Mouse (Mus musculus): ENCODE data around the gene Idnk.

DNA sequence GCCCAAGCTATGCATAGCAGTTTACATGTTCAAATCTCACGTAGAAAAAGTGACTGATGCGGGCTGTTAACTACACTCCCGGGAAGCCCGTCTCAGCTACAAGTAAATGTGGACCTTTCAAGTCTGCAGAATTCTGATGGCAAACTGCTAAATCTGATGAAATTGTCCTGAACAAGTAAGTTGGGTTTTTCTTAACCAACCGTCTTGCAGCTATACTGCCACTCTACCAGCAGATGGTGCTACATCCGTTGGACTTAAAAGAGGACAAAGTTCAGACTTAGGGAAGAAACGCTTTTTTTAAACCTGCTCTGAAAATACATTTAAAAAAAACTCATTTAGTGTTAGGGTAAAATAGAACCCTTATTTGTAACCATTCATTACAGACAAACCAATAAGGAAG is 31.3 kb upstream of the Idnk start:
- TF ChIP-seq CTCF (IDR thresholded peaks at IDR 0.05 in 2 of 3, conservative IDR thresholded peaks at IDR 0.05 in 1 of 3; ENCODE audit: control insufficient read depth in 1 of 3, insufficient read depth in 1 of 3, low read depth in 2 of 3, low read length in 3 of 3, poor library complexity in 1 of 3, severe bottlenecking in 1 of 3), result peak; percentile 43 to 82 (median 79)
- TF ChIP-seq ETS1 (IDR thresholded peaks at IDR 0.05; ENCODE audit: low read depth, low read length), result 0 out of 2 replicates have a peak, but pooled peaks have one; percentile 40
- no peak for TF ChIP-seq UBTF (IDR thresholded peaks at IDR 0.05; ENCODE audit: borderline replicate concordance, insufficient read depth, low read depth, low read length)
- no peak for TF ChIP-seq ZKSCAN1 (IDR thresholded peaks at IDR 0.05; ENCODE audit: low read depth, low read length)

All from MEL (cell line).